Mouse (Mus musculus): Measurements from ENCODE around the gene Ska3. TPM values are rescaled to one million over a fixed set of nuclear protein-coding genes. Genes with fewer than 3 reads are reported as not detected.
"Not testable (repeated sequence)": the region's sequence is repeated elsewhere in the genome, so short reads cannot be mapped to it uniquely, and the experiment has no call there.

Gene Ska3
- not detected in 2 replicates for polyA plus RNA-seq (2012; ENCODE audit: insufficient read depth, insufficient read length, low replicate concordance, missing spikeins)

GRCm38 (mm10) chr14:57825788-57826751 is at the start of gene Ska3, which contains the start of gene Mrpl57:
Gene Ska3, minus strand, starts transcription at chr14:57826185.
Gene Mrpl57, plus strand, starts transcription at chr14:57826234.
- TF ChIP-seq POLR2A (IDR thresholded peaks at IDR 0.05; ENCODE audit: insufficient read depth, low read depth, low read length) (peak; percentile 80; the same call in 1 of the 2 replicates), CTCF (IDR thresholded peaks at IDR 0.05; ENCODE audit: insufficient read depth, low read depth, low read length) (peak; percentile 12; the same call in 1 of the 2 replicates)
- peak within 1 kb of the TSS; percentile 78 for H3K27ac ChIP-seq (ENCODE audit: insufficient read depth, low read depth, low read length)
- WGBS = under 1% methylated on average over 96 of the region's 96 CpGs
- H3K4me3 ChIP-seq (ENCODE audit: insufficient read depth, low read depth, low read length) = peak within 1 kb of the TSS; percentile 86
- H3K4me1 ChIP-seq (ENCODE audit: control insufficient read depth, insufficient read depth, low read length) = no peaks in the 10 kb centered on the region

- Histone ChIP-seq H3K4me1 (ENCODE audit: control insufficient read depth, insufficient read depth, low read length) (no peaks in the 10 kb centered on the region), H3K4me3 (ENCODE audit: insufficient read depth, low read depth, low read length) (no peak overlapping the region), H3K27ac (ENCODE audit: insufficient read depth, low read depth, low read length) (no peak overlapping the region)
- WGBS = 79% methylated on average over 3 of the region's 3 CpGs
- TF ChIP-seq CTCF (IDR thresholded peaks at IDR 0.05; ENCODE audit: insufficient read depth, low read depth, low read length) (no peak), POLR2A (IDR thresholded peaks at IDR 0.05; ENCODE audit: insufficient read depth, low read depth, low read length) (no peak)
Observed at GRCm38 (mm10) chr14:57866676-57867276, 40.8 kb upstream of the Ska3 start.

GRCm38 (mm10) chr14:57865256-57865655 is 39.3 kb upstream of the Ska3 start:
- H3K27ac ChIP-seq (ENCODE audit: insufficient read depth, low read depth, low read length) = no peak overlapping the region
- no peaks in the 10 kb centered on the region for H3K4me1 ChIP-seq (ENCODE audit: control insufficient read depth, insufficient read depth, low read length)
- H3K4me3 ChIP-seq (ENCODE audit: insufficient read depth, low read depth, low read length) = no peak overlapping the region
- TF ChIP-seq CTCF (IDR thresholded peaks at IDR 0.05; ENCODE audit: insufficient read depth, low read depth, low read length) = no peak
- 78% methylated on average over 3 of the region's 3 CpGs for WGBS

- no peak for TF ChIP-seq POLR2A (IDR thresholded peaks at IDR 0.05; ENCODE audit: insufficient read depth, low read depth, low read length)
- no peak for TF ChIP-seq CTCF (IDR thresholded peaks at IDR 0.05; ENCODE audit: insufficient read depth, low read depth, low read length)
- Histone ChIP-seq H3K27ac (ENCODE audit: insufficient read depth, low read depth, low read length) (no peak overlapping the region), H3K4me1 (ENCODE audit: control insufficient read depth, insufficient read depth, low read length) (no peaks in the 10 kb centered on the region), H3K4me3 (ENCODE audit: insufficient read depth, low read depth, low read length) (no peak overlapping the region)
- 66% methylated on average over 2 of the region's 2 CpGs for WGBS
Observed at GRCm38 (mm10) chr14:57863129-57863528, 37.1 kb upstream of the Ska3 start.

- WGBS = 85% methylated on average over 4 of the region's 4 CpGs
- no peak for TF ChIP-seq POLR2A (IDR thresholded peaks at IDR 0.05; ENCODE audit: insufficient read depth, low read depth, low read length)
- no peak for TF ChIP-seq CTCF (IDR thresholded peaks at IDR 0.05; ENCODE audit: insufficient read depth, low read depth, low read length)
- H3K27ac ChIP-seq (ENCODE audit: insufficient read depth, low read depth, low read length) = no peak overlapping the region
- no peak overlapping the region for H3K4me3 ChIP-seq (ENCODE audit: insufficient read depth, low read depth, low read length)
- no peaks in the 10 kb centered on the region for H3K4me1 ChIP-seq (ENCODE audit: control insufficient read depth, insufficient read depth, low read length)
Observed at GRCm38 (mm10) chr14:57861987-57862412, 36.0 kb upstream of the Ska3 start.

- TF ChIP-seq POLR2A (IDR thresholded peaks at IDR 0.05; ENCODE audit: insufficient read depth, low read depth, low read length) (no peak), CTCF (IDR thresholded peaks at IDR 0.05; ENCODE audit: insufficient read depth, low read depth, low read length) (no peak)
- Histone ChIP-seq H3K4me3 (ENCODE audit: insufficient read depth, low read depth, low read length) (no peak overlapping the region), H3K4me1 (ENCODE audit: control insufficient read depth, insufficient read depth, low read length) (no peaks in the 10 kb centered on the region), H3K27ac (ENCODE audit: insufficient read depth, low read depth, low read length) (no peak overlapping the region)
Observed at GRCm38 (mm10) chr14:57859520-57859919, 33.5 kb upstream of the Ska3 start.

- Histone ChIP-seq H3K4me1 (ENCODE audit: control insufficient read depth, insufficient read depth, low read length) (no peaks in the 10 kb centered on the region), H3K4me3 (ENCODE audit: insufficient read depth, low read depth, low read length) (no peak overlapping the region), H3K27ac (ENCODE audit: insufficient read depth, low read depth, low read length) (no peak overlapping the region)
- no peak for TF ChIP-seq CTCF (IDR thresholded peaks at IDR 0.05; ENCODE audit: insufficient read depth, low read depth, low read length)
- TF ChIP-seq POLR2A (IDR thresholded peaks at IDR 0.05; ENCODE audit: insufficient read depth, low read depth, low read length) = no peak
- 93% methylated on average over 2 of the region's 2 CpGs for WGBS
Observed at GRCm38 (mm10) chr14:57858601-57859000, 32.6 kb upstream of the Ska3 start.

GRCm38 (mm10) chr14:57856037-57856436 is 30.1 kb upstream of the Ska3 start:
- H3K4me3 ChIP-seq (ENCODE audit: insufficient read depth, low read depth, low read length); H3K4me1 ChIP-seq (ENCODE audit: control insufficient read depth, insufficient read depth, low read length); H3K27ac ChIP-seq (ENCODE audit: insufficient read depth, low read depth, low read length): not testable (repeated sequence)

GRCm38 (mm10) chr14:57852961-57853360 is 27.0 kb upstream of the Ska3 start:
- 49% methylated on average over 2 of the region's 2 CpGs for WGBS
- Histone ChIP-seq H3K4me1 (ENCODE audit: control insufficient read depth, insufficient read depth, low read length) (no peaks in the 10 kb centered on the region), H3K4me3 (ENCODE audit: insufficient read depth, low read depth, low read length) (no peak overlapping the region), H3K27ac (ENCODE audit: insufficient read depth, low read depth, low read length) (no peak overlapping the region)
- no peak for TF ChIP-seq CTCF (IDR thresholded peaks at IDR 0.05; ENCODE audit: insufficient read depth, low read depth, low read length)
- no peak for TF ChIP-seq POLR2A (IDR thresholded peaks at IDR 0.05; ENCODE audit: insufficient read depth, low read depth, low read length)

Measured in olfactory bulb, adult 2 months (tissue).